Mouse (Mus musculus) lung, postnatal 14 days (tissue): ENCODE data around the gene Slc48a1.
A peak's percentile ranks its signal among the peaks of the same experiment; 100 is the strongest.

Source experiments
- DNase-seq: peaks from one replicate; pipeline ENCODE4 v3.0.0; 2021

Gene Slc48a1

DNA sequence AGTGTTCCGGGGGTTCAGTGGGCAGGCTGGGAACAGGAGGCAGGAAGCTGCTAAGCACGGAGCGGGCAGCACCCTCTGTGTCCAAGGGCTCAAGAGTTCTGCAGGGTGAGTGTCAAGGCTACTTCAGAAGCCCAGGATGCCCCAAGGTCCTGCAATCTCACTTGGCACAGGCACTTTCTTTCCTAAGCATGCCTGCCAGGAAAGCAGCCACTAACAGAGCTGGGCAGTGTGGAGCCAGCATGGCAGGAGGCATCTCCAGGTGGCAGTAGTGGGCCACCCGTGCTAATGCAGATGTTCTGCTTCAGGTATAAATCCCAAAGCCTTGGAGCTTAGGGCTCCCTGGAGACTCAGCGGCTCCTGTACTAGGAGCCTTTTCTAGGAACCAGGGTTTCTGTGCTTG is 31.6 kb downstream of the Slc48a1 start:
- DNase-seq: no peak

DNA sequence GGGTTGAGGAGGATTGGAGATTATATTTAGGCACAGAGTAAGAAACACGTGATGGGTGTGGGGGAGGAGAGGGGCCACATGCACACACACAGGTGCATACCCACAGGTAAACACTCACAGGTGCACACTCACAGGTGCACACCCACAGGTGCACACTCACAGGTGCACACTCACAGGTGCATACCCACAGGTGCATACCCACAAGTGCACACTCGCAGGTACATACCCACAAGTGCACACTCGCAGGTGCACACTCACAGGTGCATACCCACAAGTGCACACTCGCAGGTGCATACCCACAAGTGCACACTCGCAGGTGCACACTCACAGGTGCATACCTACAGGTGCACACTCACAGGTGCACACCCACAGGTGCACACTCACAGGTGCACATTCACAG is 32.1 kb downstream of the Slc48a1 start:
- DNase-seq: no peak

- DNase-seq: no peak
Observed at GRCm38 (mm10) chr15:97811307-97811706, 33.0 kb downstream of the Slc48a1 start.

- DNase-seq: peak; percentile 59
Observed at GRCm38 (mm10) chr15:97812126-97812525, 33.8 kb downstream of the Slc48a1 start.

GRCm38 (mm10) chr15:97812875-97813274 is 34.6 kb downstream of the Slc48a1 start:
- no peak for DNase-seq

DNA sequence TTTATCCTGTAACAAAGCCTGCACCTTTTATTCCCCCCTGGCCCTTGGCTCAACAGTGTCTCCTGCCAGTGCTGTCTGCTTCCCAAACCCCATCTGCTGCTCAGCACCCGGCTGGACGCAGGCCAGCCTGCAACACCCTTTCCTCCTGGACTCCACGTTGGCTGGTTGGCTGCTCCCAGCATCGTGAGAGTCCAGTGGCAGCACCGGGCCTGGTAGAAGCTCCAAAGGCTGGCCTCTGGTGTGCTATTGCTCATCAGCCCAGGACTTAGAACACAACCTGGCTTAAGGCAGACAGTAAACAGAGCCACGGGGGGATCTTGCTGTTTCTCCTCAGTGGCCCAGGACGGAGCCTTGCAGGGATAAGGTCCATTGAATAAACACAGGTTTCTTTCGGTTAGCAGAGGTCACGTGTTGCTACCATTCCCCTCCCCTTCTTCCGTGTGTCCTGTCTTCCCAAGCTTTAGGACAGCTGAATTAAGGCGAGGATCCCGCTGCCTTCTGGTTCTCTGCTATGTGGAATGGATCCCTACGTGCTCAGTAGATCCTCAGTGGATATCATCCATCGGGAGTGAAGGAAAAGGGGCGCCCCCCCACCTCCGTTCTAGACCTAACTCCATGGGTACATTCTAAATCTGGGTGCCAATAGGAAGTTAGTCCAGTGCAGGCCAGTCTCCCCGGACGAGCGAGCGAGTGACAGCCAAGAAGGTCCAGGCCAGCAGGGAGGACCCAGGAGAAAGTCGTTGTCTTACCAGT is 35.3 kb downstream of the Slc48a1 start:
- DNase-seq: peak; percentile 65

DNA sequence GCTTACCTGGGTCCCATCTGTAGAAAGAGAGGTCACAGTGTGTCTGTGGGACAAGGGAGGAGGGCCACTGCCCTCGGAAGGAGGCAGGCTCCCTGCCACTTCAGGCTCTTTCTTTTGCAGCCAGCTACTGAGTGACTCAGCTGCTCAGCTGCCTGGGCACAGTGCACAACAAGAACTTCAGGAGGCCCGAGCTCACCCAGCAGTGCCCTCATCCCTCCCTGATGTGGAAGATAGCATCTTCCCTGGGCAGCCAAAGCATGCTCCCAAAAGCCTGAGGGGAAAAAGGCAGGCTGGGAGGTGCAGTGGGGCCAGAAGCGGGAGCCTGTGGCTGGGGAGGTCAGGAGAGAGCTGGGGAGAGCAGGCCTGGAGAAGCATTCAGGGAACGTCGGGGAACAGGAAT is 36.4 kb downstream of the Slc48a1 start:
- DNase-seq: no peak

DNA sequence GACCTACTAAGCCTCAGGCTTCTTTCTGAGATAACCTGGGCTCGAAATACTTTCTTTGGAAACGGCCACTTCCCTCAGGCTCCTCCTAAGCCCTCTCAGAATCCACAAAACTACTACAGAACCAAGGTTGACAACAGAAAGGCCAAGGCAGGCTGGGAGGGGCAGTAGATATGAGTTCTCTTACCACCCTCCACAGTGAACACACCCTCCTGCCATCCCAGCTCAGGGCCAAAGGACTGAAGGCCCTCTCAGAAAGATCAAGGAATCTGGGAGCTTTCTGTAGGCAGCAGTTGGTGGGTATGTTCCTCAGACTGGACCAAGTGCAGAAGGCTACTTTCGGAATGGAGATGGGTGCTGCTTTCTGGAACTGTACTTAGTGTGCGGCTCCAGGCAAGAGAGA is 36.9 kb downstream of the Slc48a1 start:
- no peak for DNase-seq

DNA sequence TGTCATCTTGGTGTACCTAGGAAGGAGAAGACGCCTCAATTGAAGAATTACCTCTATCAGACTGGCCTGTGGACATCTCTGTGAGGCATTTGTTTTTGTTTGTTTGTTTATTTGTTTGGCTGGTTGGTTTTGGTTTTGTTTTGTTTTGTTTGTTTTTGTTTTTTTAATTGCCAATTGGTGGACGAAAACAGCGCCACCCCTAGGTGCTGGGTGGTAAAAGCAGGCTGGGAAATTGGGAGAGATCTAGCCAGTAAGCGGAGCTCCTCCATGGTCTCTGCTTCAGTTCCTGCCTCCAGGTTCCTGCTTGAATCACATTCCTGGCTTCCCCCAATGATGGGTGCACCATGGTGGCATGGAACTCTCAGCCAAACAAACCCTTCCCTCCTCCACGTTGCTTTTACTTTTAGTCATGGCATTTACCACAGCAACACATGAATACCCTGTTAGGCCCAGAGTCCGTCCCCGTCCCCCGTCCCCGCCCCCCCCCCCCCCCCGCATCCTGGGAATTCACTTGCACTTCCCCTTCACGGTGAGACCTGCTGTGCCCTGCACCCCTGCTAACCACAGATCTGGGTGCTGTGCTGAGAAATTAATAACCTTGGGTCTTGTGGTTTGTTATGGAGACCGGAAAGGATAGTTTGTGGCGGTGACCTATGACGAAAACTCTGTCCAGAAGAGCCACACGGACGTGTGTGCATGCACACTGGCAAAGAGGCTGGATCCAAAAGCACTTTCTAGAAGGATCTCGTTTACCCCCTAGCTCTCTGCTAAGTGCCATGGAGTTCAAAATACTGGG is 38.1 kb downstream of the Slc48a1 start:
- no peak for DNase-seq

GRCm38 (mm10) chr15:97819937-97820336 is 41.6 kb downstream of the Slc48a1 start:
- no peak for DNase-seq

DNA sequence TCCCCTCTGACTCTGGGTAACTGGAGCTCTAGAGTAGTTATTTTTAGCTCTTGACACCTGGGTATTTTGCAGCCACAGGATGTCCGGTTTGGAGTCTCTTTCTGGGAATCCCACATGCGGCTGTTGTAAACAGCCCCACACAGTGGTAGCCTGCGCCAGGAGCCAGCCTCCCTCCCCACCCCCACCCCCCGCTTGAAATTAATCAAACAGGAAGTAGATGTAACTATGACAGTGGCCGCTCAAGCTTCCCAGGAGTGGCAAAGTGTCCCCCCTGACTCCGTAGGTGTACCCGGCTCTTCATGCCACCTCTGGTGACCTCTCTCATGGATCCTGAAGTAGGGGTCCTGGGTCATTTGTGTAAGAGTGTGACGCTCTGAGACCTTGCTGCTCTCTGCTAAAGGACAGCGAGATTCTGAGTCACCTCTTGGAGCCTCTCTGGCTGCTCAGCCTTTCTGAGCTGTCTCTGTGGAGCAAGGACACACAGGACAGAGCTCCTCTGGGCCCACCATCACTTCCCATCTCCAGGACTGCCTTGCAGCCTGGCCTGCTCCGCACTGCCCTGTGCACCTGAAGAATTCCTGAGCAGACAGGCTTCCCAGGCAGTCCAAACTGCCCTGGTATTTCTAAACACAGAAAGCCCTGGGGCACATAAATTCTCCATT is 43.1 kb downstream of the Slc48a1 start:
- no peak for DNase-seq

- no peak for DNase-seq
Observed at GRCm38 (mm10) chr15:97821983-97822363, 43.7 kb downstream of the Slc48a1 start.

- peak; percentile 67 for DNase-seq
Observed at GRCm38 (mm10) chr15:97822545-97823228, 44.4 kb downstream of the Slc48a1 start.

- DNase-seq: no peak
Observed at GRCm38 (mm10) chr15:97823479-97823878, 45.2 kb downstream of the Slc48a1 start.

- DNase-seq: no peak
Observed at GRCm38 (mm10) chr15:97824042-97824441, 45.7 kb downstream of the Slc48a1 start.

- DNase-seq: peak; percentile 92
Observed at GRCm38 (mm10) chr15:97825071-97825940, 47.0 kb downstream of the Slc48a1 start.

DNA sequence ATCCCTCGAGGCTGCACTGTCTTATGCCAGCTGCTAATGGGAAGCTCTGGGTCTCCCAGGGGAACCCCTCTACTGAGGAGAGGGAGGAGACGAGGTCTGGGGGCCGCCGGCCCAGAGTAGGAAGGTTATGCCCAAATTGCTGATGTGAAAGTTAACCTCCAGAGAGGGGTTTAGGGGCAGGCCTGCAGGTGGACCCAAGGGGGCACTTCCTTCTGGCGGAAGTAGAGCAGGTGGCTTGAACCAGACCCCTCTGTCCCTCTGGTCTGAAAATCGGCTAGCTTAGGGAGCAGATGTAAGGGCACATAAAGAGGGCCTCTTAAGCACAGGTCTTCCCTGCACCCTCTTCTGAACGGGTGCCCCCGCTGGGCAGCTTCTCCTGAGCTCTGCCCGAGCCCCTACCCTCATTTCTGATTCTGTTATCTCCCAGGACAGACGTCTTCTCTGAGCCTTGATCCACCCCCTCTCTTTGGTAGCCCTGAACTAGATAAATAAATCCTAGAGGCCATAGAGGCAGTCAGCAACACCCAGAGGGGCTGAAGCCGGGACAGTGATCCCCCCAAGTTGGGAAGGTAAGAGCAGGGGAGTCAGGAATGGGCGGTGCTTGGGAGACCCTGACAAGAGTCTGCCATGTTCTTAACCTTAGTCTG is 47.7 kb downstream of the Slc48a1 start:
- DNase-seq: no peak

DNA sequence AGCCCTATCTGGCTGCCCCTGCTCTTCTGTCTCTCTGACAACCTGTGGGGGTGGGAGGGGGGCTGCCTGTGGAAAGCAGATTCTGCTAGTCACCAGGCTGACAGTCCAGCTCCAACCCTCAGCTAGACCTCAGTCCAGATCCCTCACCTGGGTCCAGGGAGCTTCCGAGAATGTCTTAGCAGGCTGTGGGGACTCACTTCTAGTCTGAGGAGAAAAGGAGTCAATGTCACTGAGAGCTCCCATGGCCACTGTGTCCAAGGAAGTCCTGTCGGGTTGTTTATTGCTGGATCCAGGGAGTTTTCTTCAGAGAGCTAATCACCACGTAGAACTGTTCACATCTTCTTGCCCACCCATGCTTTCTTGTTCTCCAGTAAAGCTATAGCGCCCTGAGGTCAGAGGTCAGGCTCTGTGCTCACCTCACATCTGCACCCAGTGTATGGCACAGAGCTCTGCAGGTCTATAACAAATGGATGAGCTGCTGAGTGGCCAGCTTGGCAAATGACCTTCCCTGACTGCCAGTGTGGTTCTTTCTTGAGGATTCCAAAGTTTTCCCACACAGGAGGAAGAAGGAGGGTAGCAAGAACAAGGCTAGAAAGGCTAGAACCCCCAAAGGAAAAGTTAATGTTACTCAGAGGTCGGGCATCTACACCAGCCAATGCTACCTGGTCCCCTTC is 48.4 kb downstream of the Slc48a1 start:
- DNase-seq: no peak

DNA sequence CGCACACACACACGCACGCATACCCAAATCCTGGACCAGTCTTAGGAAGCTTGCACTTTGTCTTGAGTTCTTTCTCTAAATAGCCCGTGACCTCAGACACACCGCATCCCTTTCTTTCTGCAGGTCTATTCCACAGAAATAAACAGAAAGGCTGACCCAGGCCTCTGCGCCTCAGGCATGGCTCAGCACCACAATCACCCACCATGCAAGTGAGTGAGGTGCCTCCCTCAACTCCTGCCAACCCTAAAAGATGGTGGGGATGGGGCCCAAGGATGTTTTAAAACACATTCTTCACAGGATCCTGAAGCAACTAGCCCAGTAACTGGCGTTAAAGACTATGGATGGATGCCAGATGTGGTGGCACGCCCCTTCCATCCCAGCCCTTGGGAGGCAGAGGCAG is 49.1 kb downstream of the Slc48a1 start:
- no peak for DNase-seq

DNA sequence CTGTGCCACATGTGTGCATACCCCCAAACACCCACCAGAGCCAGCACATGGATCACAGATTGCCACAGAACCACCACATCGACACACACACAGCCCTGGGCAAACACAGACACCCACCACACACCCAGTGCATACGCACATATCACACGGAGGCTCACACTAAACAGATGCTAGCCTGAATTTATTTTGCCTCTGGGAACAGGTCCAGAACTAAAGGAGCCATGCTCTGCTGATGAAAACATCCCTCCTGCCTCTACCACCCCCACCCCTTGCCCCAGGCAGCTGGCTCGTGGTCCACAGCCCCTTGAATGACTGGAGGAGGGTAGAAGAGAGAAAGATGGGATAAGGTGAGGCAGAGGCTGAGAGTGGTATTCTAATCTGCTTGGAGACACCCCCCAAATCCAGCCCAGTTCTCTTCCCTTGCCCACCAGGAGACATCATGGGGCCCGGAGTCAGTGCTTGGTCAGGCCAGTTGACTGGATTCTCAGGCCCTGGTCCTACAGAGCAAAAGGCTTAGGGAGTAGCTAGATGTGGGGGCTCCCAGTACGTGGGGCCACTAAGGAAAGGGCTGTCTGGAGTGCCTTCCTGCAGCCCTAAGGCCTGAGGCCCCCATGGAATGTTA is 50.0 kb downstream of the Slc48a1 start:
- no peak for DNase-seq

DNA sequence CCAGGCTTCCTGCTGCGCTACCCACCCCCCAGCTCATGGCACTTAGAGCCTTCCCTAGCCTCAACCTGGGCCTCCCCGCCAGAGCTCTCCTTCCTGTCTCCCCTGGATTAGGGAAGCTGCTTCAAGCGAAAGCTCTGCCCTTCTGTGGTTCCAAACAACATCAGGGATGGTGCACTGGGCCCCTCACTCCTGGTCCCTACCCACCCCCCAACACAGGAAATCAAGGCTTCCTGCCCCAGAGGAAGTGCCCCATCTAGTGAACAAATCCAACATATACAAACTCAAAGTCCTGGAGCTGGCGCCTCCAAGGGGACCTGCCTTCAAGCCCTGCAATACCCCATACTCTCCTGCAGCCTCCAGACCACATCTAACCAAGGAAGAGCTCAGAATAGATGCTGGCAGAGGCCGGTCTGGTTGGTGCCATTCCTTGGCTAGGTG is 50.6 kb downstream of the Slc48a1 start:
- peak; percentile 62 for DNase-seq
